Mouse (Mus musculus) urinary bladder, postnatal 14 days (tissue): Measurements from ENCODE around the gene Antxr1.
A peak's percentile ranks its signal among the peaks of the same experiment; 100 is the strongest.

Experiments used
- DNase-seq: peaks from one replicate; pipeline ENCODE4 v3.0.0; 2021; ENCODE audit warnings: low spot score

Antxr1 gene

DNA sequence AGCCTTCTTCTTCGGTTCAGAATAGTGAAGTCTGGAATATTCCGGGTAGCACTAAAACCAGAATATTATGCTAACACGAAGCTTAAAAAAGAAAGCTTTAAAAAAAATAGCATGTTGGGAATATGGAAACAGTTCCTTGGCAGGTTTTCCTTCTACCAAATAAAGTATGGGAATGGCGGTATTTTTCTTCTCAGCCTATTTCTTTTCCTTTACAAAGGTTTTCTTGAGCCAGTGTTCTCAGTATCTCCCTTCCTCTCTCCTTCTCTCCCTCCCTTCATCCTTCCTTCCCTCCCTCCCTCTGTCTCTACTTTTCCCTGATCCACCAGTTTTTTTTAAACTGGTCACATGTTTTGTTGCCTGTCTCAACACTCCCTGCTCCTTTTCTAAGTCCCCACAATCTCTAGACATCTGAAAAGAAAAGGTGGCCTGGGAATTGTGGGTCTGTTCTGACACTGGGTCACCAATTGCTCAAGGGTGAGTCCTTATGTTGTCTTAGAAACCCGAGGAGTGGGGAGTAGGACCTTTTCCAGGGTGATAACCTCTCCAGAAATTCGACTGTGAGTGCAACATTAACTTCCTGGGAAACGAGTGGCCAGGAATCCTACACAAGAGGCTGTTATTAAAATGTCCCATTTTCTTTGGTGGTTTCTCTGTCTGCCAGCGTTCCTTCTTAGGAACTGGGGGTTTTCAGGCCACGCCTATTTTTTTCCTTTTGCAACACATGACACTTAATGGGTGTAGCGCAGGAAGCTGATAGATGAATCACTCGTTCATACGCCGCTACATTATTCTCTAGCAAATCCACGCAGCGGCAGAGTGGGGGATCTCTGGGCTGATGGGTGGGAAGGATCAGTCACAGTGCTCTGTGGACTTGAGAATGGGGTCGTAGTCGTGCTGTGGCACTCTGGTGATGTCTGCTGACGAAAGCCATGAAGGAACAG is 42.4 kb downstream of the Antxr1 start:
- DNase-seq = no peak

DNA sequence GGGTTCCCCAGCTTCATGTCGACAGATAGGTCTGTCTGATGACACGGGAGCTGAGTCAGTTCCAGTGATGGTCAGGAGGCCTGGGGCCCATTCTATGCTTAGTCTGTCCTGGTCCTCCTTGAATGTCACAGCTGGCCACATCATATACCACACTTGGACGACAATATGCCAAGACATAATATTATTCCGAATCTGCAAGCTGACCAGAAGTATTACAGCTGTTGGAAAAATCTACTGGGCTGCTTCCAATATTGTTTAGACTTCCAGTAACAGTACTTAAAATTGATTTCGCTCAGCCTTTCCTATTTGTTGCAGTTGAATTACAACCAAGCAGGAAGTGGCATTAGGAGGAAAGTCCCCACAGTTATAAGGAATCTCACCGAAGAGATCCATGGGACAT is 48.4 kb downstream of the Antxr1 start:
- no peak for DNase-seq

DNA sequence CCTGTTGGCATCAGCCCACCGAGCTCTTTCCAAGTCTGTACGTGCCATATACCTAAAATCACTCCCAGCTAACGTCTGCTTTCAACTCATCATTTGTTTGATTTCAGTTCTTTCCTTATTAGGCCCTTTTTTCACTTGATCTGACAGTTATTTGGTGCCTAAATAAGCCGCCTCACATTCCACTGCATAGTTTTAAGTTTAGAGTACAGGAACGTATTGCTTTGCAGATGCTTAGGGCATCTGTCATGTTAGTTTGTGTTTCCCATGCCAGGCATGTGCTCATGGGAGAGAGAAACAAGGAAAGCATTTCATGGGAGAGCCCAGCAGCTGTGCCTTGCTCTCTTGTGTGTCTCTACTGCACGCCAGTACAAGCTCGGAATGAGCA is 50.3 kb downstream of the Antxr1 start:
- DNase-seq = no peak

DNA sequence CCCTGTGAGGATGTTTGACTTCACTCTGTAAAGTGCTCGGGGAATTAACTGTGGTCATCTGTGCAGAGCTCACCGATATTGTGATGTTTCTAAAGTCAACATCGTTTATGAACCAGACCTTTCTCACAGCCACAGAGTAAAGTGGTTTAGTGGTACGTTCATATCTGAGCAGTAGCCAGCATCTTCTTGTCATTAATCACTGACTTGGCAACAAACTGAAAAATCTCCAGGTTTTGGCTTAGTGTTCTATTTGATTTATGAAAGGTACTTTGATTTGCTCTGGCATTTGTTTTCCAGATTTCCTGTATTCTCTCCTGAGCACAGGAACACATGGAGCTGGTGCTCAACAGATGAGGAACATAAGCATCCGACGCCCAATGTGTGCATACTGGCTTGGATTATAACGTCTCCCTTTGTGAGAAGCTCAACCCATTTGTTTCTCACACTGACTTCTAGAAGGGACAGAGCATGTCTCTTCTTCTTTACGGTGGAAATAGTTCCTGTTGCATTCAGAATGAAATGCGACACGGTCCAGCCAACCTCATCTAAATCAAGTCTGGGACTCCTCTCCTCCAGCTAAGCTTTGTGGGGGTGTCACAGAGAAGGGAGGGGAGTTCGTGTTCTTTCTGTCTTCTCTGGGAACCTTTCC is 50.8 kb downstream of the Antxr1 start:
- no peak for DNase-seq

DNA sequence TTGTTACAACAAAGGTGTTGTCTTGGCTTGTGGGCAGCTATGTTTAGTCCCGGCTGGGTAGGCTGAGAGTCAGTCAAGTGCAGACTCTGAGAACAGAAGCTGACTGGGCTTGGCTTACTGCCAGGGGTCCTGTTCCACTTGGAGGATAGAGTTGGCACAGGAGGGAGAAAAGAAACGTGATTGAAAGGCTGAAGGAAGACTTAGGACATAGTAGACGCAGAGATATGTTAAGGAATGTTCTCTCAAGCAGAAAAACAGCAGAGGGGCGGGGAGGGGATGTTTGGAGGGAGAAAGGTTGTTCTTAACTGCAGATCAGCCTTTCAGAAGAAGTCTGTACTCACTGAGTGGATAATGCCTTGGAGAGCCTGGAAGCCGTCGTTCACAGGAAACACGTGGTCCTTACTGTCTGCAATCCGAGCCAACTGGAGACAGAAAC is 53.3 kb downstream of the Antxr1 start:
- peak; percentile 74 for DNase-seq

DNA sequence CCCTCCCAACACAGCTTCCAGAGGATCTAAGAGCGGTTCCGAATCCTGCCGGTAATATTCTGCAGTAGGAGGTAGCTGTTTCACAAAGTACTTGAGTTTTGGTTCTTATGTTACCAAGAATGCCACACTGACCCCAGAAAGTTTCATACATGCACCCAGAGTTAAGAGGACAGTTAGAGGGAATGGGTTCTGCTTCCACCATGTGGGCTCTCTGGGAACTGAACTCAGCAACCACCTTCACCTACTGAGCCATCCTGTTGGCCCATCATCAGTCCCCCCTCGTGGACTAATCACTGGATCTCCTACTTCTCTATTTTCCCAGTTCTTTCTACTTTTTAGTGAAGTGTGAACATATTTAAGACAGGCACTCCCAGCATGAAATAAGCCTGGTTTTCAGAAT is 53.9 kb downstream of the Antxr1 start:
- no peak for DNase-seq

DNA sequence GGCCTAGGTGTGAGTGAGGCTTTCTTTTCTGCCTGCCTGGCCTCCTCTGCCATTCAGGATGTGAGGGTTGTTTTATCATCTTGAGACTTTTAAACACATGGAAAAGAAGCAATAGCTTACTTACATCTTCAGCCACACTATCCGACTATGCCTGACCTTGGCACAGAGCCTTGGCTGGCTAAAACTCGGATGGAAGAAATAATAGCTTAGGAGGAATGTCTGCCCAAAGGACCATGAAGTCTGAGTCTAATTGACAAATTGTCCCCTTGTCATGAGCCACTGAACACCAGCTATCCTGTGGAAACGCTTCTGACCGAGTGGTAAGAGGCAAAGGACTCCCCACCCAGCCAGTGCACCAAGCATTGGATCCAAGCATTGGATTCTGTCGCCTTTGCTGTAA is 57.5 kb downstream of the Antxr1 start:
- DNase-seq = no peak

DNA sequence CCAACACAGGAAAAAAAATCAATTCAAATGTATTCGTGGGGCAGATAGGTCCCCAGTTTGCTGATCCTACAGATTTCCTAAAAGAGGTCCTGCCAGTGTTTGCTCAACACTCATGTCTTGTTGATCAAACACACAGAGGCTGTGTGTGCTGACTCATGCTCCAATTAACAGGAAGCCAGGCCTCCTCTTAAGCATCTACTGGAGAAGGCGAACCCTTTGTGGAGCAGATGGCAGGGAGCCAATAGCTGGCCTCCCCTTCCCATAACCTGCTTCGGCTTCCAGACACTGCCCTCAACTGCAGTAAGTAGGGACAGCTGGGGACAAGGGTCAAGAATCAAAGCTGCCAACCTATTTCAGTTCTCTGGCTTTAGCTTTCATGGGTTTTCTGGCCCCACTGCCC is 58.1 kb downstream of the Antxr1 start:
- peak; percentile 64 for DNase-seq

DNA sequence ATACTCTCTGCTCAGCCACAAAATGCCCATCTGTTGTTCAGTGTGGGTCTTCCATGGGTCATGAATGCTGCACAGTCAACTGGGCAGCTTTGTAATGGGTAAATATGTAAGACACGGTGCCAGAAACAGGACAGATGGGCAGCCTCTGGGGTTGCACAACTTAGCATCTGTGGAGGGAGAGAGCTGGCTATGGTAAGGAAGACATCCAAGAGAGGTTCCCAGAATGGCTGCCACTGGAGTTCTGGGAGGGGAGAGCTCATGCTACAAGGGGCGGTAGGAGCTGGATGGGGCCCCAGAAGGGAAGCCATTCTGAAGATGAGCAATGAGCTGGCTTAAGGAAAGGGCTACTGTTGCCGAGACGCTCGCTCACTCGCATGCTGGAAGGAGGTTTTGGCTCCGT is 58.7 kb downstream of the Antxr1 start:
- no peak for DNase-seq

DNA sequence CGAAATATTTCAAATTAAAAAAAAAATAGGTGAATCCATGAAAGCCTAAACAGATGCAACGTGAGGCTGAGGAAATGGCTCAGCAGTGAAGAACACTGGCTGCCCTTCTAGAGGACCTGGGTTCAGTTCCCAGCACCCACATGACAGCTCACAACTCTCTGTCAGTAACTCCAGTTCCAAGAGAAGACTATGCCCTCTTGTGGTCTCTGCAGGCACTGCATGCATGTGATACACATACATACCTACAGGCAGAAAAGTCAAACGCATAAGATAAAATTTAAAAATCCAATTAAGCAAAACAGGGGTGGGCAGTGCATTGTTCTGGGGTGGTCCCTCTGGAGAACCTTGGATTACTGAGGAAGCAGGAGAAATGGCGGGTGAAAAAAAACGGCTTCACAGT is 60.8 kb downstream of the Antxr1 start:
- no peak for DNase-seq

DNA sequence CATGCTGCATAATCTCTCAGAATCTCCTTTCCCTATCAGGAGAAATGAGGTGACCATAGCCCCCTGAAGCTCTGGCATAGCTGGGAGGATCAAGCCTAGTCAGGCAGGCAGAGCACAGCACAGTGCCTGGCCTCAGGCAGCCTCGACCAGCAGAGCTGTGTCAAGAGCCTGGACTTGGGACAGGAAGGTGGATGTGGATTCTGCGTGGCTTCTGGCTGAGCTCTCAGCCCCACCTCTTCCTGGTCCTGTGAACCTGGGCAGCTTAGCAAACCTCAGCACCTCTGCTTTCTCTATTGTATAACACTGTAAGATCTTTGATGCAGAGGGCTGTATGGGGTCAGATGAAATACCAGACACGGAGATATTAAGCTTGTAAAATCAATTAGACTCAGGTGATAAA is 61.8 kb downstream of the Antxr1 start:
- DNase-seq = no peak

DNA sequence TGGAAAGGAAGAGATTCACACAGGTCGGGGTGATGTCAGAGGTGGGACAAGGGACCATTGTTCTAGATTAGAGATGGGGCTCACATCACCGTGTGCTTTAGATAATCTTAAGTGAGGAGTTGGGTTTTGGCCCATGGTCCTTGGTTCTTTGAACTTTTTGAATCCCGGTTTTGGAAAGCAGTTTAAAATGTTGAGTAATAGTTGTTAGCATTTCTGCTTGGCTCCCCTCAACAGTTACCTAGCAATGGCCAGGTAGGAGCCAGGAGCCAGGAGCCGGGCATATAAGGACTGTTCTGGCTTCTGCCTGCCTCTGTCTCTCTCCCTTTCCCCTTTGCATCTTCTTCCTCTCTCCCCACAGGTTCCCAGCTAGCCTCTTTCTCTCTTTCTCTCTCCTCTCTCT is 62.5 kb downstream of the Antxr1 start:
- no peak for DNase-seq

DNA sequence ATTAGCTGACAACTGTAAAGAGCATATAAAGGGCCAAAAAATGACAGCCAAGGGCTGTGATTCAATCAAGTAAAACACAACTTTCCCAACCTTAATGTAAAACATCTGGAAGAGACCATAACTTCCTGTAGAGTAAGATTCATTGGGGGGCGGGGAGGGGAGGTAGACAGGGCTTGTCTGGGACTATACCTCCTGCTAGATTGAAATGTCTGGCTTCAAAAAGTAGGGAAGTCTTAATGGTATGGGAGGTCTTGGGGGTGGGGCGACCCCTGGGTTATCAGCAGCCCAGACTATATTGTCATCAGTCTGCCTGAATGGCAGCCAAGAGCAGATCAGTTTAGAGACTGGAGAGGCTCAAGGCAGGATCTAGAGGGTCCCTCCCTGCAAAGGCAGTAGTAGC is 63.4 kb downstream of the Antxr1 start:
- DNase-seq = no peak

DNA sequence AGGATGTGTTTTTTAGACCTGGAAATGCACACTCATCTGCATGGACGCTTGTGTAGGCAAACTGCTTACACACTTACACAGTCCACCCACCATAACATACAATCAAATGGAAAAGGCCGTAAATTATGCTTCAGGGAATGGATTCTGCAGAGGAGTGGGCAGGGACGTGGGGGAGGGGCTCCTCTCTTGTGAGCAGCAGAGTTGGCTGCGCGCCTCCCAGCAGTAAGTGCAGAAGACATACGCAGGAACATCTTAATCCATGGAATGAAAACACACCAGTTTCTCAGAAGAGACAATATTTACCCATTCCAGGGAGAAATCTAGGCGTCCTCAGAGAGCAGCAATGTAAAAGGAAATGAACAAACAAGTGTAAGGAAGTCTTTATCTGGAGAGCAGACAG is 65.2 kb downstream of the Antxr1 start:
- peak; percentile 40 for DNase-seq

DNA sequence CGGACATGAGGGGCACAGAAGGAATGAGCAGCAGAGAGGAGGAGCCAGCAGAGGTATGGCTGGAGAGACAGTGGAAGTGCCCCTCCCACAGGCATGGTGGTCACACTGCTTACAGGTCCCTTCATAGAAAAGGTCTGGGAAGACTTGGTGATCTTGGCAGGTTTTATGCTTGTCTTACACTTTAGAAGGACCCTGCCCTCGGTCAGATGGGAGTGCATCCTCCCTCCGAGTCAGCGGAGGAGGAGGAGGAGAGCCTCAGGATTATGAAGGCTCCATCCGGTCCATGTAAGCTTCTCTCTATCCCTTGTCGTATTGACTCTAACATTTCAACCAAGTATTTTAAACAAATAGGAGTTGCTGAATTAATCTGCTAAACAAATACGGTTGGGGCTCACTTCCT is 65.7 kb downstream of the Antxr1 start:
- no peak for DNase-seq

DNA sequence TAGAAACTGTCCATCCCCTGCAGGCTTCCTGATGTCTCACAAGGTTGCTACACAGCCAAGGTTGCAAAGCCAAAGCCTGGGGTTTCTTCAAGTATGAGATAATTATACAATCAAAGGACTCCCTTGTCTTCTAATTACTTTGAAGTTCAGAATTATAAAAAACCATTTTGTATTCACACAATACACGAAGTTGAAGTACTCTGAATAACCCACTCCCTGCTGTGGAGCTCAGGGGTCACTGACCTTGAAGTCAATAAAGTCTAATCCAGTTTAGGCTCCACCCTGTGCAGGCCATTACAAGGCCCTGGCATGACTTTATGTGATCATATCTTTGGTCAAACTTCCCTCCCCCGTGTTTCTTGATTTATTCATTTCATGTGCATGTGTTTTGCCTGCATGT is 73.0 kb downstream of the Antxr1 start:
- no peak for DNase-seq

DNA sequence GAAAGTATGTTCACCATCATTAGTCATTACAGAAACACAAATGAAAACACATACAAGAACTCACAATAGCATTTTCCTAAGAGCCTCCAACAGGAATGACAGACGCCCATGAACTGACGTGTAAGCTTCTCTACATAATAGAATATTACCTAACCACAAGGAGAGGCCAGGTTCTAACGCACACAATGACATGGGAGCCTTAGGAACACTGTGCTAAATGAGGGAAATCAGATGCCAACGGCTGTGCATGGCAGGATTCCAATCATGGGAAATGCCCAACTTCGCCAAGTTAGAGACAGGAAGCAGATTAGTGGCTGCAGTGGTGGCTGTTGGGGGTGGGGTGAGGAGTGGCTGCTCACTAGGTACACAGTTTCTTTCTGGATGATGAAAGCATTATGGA is 76.6 kb downstream of the Antxr1 start:
- no peak for DNase-seq

DNA sequence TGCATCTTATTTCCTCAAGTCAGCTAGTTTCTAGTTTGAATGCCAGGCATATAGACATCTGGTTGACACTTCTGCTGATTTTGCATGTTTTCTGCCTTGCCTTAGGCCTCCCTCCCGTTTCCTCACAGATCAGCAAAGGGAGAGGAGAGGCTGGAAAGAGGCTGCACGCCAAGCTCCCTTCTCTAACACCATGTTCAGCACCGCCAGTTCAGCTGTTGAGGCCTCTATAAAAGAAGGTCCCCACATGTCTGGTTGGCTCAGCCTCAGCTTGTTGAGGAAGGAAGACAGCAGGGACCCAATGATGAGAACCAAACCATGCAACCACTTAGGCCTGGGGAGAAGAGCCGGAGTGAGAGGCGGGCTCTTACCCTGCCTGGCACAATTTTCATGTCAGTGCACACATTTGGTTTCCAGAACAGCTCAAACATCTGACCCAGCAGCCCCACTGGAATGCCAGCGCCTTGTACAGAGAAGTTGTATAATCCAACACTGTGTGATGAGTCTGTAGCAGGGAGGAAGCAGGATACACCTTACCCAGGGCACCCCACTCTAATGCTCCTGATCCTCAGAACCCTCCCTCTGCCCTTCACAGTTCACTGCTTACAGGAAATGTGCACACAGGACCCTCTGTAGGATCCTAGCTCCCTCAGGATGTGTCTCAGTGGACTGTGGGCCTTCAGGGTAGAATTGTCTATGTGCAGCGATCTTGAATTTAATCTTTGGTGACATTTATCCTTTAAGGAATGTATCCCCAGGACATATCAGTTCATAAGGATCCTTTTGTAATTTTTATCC is 77.4 kb downstream of the Antxr1 start:
- no peak for DNase-seq

DNA sequence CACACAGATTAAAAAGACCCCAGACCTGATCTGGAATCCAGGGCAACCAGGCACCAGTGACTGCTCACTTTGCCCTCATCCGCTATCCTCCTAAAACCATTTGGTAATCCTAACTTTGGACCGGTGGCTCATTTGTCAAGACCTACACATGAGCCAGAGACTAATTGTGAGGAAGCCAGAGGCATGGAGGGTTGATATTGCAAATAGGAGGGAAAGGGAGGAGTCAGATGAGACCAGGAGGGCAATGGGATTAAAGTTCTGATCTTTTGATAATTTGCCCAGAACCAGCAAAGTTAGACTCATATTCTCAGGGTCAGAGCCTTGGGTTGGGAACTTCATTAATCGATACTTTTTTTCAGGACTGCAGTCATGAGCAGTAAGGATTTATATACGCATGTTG is 78.2 kb downstream of the Antxr1 start:
- DNase-seq = no peak

DNA sequence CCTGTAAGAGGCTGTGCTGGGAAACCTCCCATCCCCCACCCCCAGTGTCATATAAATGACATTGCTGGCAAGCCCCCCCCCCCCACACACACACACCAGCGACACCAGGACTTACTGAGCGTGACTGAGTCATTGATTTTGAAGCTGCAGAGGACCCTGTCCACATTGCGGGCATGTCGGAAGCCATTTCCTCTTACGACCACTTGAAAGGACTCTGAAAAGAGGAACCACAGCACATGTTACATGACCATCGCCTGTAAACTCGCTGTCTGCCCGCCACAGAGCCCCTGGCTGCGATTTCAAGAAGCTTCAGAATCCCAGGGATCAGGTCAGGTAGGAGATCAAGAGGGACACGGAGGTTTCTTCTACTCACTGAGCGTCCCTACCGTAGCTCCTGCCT is 80.0 kb downstream of the Antxr1 start:
- DNase-seq = no peak

DNA sequence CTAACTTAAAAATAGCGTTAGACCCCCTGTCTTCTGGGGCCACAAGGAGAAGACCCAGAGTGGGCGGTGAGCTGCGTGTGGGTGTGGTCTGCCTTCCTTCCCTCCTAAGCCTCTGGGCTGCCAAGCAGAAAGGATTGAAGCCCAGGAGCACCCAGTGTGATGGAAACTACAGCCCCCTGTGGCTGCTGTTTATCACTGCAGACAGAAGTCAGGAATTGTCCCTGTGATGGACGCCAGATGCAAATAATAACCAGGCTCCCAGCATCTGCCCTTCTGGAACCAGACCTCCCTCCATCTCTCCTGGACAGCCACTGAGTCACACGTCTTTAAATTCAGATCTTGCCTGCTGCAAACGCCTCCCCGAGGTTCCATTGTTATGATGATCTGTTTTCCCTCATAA is 80.9 kb downstream of the Antxr1 start:
- no peak for DNase-seq

DNA sequence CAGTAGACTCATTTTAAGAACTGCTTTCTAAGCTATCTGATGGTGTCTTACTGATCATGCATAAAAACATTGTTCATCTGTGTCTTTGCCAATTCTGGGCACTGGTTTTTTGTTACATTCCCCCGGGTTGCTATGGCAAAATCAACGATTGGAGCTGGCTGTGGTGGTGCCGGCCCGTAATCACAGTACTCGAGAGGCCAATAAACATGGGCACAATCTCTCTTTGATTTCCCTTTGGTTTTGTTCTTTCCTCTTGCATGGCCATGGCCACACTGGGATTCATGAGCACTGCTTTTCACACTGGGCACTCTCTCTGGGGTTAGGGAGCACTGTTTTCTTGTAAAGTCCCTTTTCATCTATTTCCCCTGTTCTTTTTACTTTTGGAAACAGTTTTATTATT is 83.9 kb downstream of the Antxr1 start:
- DNase-seq = no peak

DNA sequence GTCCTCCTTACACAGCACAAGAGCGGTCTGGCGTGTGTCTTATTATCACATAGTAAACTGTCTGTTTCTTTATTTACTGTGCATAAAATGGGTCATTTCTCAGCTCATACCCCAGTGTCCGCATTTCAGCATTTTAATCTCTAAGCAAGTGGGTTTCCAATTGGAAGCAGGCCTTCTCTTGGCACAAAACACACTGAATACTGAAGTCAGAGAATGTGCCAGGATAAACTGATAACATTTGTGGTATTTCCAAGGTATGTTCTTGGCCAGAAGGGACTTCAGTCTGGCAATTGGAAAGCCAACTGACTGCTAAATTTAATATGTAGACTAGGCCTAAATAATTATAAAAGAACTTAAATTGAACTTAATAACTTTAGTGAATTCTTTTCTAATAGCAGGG is 84.9 kb downstream of the Antxr1 start:
- DNase-seq = no peak
